Mouse (Mus musculus) left cerebral cortex, postnatal 25 days (tissue): ENCODE measurements at regions not wholly inside any gene's neighbourhood (a gene's known extent, or its start where the extent isn't known, plus 50 kb on each side); places are given as distances from the start of the nearest gene placed in this dataset.
A peak's percentile ranks its signal among the peaks of the same experiment; 100 is the strongest.

Experiments used
- DNase-seq, 2 experiments: peaks; one replicate each; pipeline ENCODE4 v3.0.0; 2022; ENCODE audit warnings: low spot score in 2 of 2, mixed read lengths in 1 of 2
- intact Hi-C: fragments of 180-260 bp; cut with DNase I; formaldehyde crosslinking; loops from one replicate; pipeline ENCODE4 v1.15.1; 2025

GRCm38 (mm10) chr13:63748788-63749187 is 66.3 kb upstream of the Ercc6l2 start:
- intact Hi-C loops: no loop called here
- DNase-seq: no peak

GRCm38 (mm10) chr13:63749997-63750396 is 65.0 kb upstream of the Ercc6l2 start:
- DNase-seq: peak in 1 of 2 experiments; percentile 59

GRCm38 (mm10) chr13:63751196-63751595 is 63.8 kb upstream of the Ercc6l2 start:
- intact Hi-C loops: no loop called here
- no peak for DNase-seq

More at GRCm38 (mm10) chr13:63749997-63750396, 65.0 kb upstream of the Ercc6l2 start:
- intact Hi-C loops: no loop called here

GRCm38 (mm10) chr13:63757061-63757460 is 58.0 kb upstream of the Ercc6l2 start:
- DNase-seq: no peak
- intact Hi-C loops: no loop called here

DNA sequence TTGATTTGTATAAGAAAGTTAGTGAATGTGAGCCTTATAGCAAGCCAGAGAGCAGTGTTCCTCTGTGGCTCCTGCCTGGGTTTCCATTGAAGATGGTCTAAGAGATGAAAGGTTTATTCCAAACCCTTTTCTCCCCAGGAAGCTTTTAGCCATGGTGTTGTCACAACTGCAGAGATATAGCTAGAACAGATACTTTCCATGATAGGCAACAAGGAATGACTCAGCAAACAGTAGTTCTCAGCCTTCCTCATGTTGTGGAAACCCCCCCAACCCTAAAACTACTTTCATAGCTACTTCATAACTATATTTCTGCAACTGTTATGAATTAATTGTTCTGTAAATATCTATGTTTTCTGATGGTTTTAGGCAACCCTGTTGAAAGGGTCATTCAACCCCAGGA is 53.5 kb upstream of the Ercc6l2 start:
- intact Hi-C loops: no loop called here
- DNase-seq: no peak
